Mouse (Mus musculus) lung, embryonic 14.5 days (tissue): ENCODE data around the gene Tatdn2. TPM values are rescaled to one million over a fixed set of nuclear protein-coding genes. Genes with fewer than 3 reads are reported as not detected.

Source experiments
- ATAC-seq: fragments of 200-750 bp; cut with Nextera tagmentation; 2 replicates; pipeline ENCODE4 v1.8.0; 2017; ENCODE audit warnings: mild to moderate bottlenecking, moderate TSS enrichment, moderate library complexity; ENCODE audit not compliant: insufficient read depth
- DNase-seq: peaks from one replicate; pipeline ENCODE4 v3.0.0-alpha.2; 2015
- H3K27ac ChIP-seq: fragments of 300-500 bp; sonication (generic); 2 replicates; pipeline ENCODE4 v1.5.1; 2014; ENCODE audit warnings: low read depth, mild to moderate bottlenecking, moderate library complexity
- H3K27me3 ChIP-seq: fragments of 300-500 bp; sonication (generic); 2 replicates; pipeline ENCODE4 v1.6.1; 2014; ENCODE audit warnings: low read length, control low read depth; ENCODE audit not compliant: insufficient read depth
- H3K36me3 ChIP-seq: fragments of 300-500 bp; sonication (generic); 2 replicates; pipeline ENCODE4 v1.6.1; 2014; ENCODE audit warnings: control low read depth; ENCODE audit not compliant: insufficient read depth
- H3K4me1 ChIP-seq: fragments of 300-500 bp; sonication (generic); 2 replicates; pipeline ENCODE4 v1.6.1; 2014; ENCODE audit warnings: antibody characterized with exemption, control low read depth; ENCODE audit not compliant: insufficient read depth
- H3K4me2 ChIP-seq: fragments of 300-500 bp; sonication (generic); 2 replicates; pipeline ENCODE4 v1.6.1; 2014; ENCODE audit warnings: mild to moderate bottlenecking
- H3K4me3 ChIP-seq: fragments of 300-500 bp; sonication (generic); 2 replicates; pipeline ENCODE4 v1.5.1; 2014; ENCODE audit warnings: low read depth, low read length
- H3K9ac ChIP-seq: fragments of 300-500 bp; sonication (generic); 2 replicates; pipeline ENCODE4 v1.6.1; 2014
- H3K9me3 ChIP-seq: fragments of 300-500 bp; sonication (generic); 2 replicates; pipeline ENCODE4 v1.6.1; 2016; ENCODE audit warnings: low read depth, low read length, control low read depth
- CTCF ChIP-seq: IDR thresholded peaks from 2 replicates; pipeline ENCODE4 v1.5.1; 2016; ENCODE audit warnings: antibody characterized with exemption, low read depth
- WGBS: fragments of 180-500 bp; shearing (Covaris S2); extraction: QIAGEN DNeasy Blood & Tissue Kit; methylation state at CpG from one replicate; pipeline ENCODE4 v1.1.7; 2014; 5-methylcytosine and 5-hydroxymethylcytosine counted together
- polyA plus RNA-seq: library from polyadenylated mRNA; unstranded; fragments of >200 nt; fragmentation: Nextera tagmentation; extraction: Ambion mirVana; gene quantifications from 2 replicates; pipeline ENCODE4 v1.2.1, GENCODE M21; 2014

Tatdn2 gene
- polyA plus RNA-seq, 1 experiment from 2014 or later: 1.2 TPM

- TF ChIP-seq CTCF: no peak
Measured at GRCm38 (mm10) chr6:113655475-113655874, 41.4 kb upstream of the Tatdn2 start.

GRCm38 (mm10) chr6:113656847-113657246, 40.0 kb upstream of the Tatdn2 start:
- TF ChIP-seq CTCF: no peak
- Histone ChIP-seq H3K4me3 (no peak overlapping the region), H3K27ac (no peak overlapping the region), H3K4me2 (no peak overlapping the region), H3K27me3 (no peaks in the 10 kb centered on the region), H3K4me1 (peaks cover 6% of the 10 kb centered on the region), H3K9me3 (no peaks in the 10 kb centered on the region), H3K36me3 (no peaks in the 10 kb centered on the region), H3K9ac (no peak overlapping the region)
- ATAC-seq (no peak), DNase-seq (no peak)
- 71% methylated on average over 6 of the region's 6 CpGs for WGBS

More at GRCm38 (mm10) chr6:113655475-113655874, 41.4 kb upstream of the Tatdn2 start:
- Histone ChIP-seq H3K4me2 (no peak overlapping the region), H3K4me1 (no peaks in the 10 kb centered on the region; the same call in 1 of the 2 replicates), H3K9me3 (no peaks in the 10 kb centered on the region), H3K36me3 (no peaks in the 10 kb centered on the region), H3K9ac (no peak overlapping the region), H3K27ac (no peak overlapping the region), H3K27me3 (no peaks in the 10 kb centered on the region), H3K4me3 (no peak overlapping the region)
- 93% methylated on average over 3 of the region's 3 CpGs for WGBS
- no peak for DNase-seq
- no peak for ATAC-seq

GRCm38 (mm10) chr6:113658226-113658625, 38.6 kb upstream of the Tatdn2 start:
- Histone ChIP-seq H3K4me2 (no peak overlapping the region), H3K9me3 (no peaks in the 10 kb centered on the region), H3K9ac (no peak overlapping the region), H3K27ac (no peak overlapping the region), H3K36me3 (no peaks in the 10 kb centered on the region), H3K4me1 (peaks cover 6% of the 10 kb centered on the region), H3K4me3 (no peak overlapping the region), H3K27me3 (no peaks in the 10 kb centered on the region)
- no peak for TF ChIP-seq CTCF
- DNase-seq: peak; percentile 38
- peak; percentile 26; the same call in 1 of the 2 replicates for ATAC-seq
- WGBS: 43% methylated on average over 3 of the region's 3 CpGs

- no peak for TF ChIP-seq CTCF
- Histone ChIP-seq H3K27ac (peak overlapping the region; percentile 13; the same call in 1 of the 2 replicates), H3K4me1 (peaks cover 6% of the 10 kb centered on the region; the same call in 1 of the 2 replicates), H3K36me3 (no peaks in the 10 kb centered on the region), H3K4me2 (no peak overlapping the region), H3K27me3 (no peaks in the 10 kb centered on the region), H3K4me3 (no peak overlapping the region), H3K9me3 (no peaks in the 10 kb centered on the region), H3K9ac (no peak overlapping the region)
- ATAC-seq (no peak), DNase-seq (no peak)
- WGBS: 61% methylated on average over 8 of the region's 8 CpGs
Measured at GRCm38 (mm10) chr6:113659648-113660491, 37.0 kb upstream of the Tatdn2 start.

- H3K36me3 ChIP-seq: no peaks in the 10 kb centered on the region
- DNase-seq (no peak), ATAC-seq (no peak)
- no peak overlapping the region for H3K4me2 ChIP-seq
- 52% methylated on average over 14 of the region's 14 CpGs for WGBS
- H3K9me3 ChIP-seq: no peaks in the 10 kb centered on the region
- H3K27ac ChIP-seq: no peak overlapping the region
- H3K4me3 ChIP-seq: no peak overlapping the region
- H3K4me1 ChIP-seq: peaks cover 6% of the 10 kb centered on the region; the same call in 1 of the 2 replicates
- H3K9ac ChIP-seq: no peak overlapping the region
- H3K27me3 ChIP-seq: no peaks in the 10 kb centered on the region
- no peak for TF ChIP-seq CTCF
Measured at GRCm38 (mm10) chr6:113660492-113661352, 36.1 kb upstream of the Tatdn2 start.

- no peaks in the 10 kb centered on the region for H3K27me3 ChIP-seq
- no peak overlapping the region for H3K4me3 ChIP-seq
- WGBS: 44% methylated on average over 12 of the region's 12 CpGs
- H3K27ac ChIP-seq: no peak overlapping the region
- peaks cover 6% of the 10 kb centered on the region; the same call in 1 of the 2 replicates for H3K4me1 ChIP-seq
- DNase-seq (peak; percentile 17), ATAC-seq (no peak)
- no peaks in the 10 kb centered on the region for H3K9me3 ChIP-seq
- H3K4me2 ChIP-seq: no peak overlapping the region
- TF ChIP-seq CTCF: no peak
- H3K36me3 ChIP-seq: no peaks in the 10 kb centered on the region
- H3K9ac ChIP-seq: no peak overlapping the region
Measured at GRCm38 (mm10) chr6:113661353-113662241, 35.3 kb upstream of the Tatdn2 start.
